In the genomic region with DNA sequence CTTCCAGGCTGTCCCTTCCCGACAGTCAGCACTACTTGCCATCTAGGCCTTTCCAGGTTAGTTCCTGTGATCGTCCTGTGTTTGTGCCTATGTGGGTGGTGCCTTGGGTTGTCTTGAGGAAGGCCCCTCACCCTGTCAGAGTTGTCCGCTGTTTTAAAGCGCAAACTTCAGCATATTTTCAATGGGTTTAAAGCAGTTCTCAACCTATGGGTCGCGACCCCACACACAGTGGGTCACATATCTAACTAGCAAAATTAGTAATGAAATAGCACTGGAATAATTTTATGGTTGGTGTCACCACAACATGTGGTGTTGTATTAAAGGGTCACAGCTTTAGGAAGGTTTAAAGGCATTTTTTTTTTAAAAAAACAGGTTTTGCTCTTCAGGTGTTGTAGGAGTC, we compare ENCODE assay signal across 1 mouse cellular context.
TF ChIP-seq lines count a peak whose summit lies in the region.

No protein-coding gene starts in this region.

TF ChIP-seq in CH12.LX, 34 proteins besides CTCF, POLR2A, EP300 and RAD21:
- TF ChIP-seq MEF2A (IDR thresholded peaks at IDR 0.05; ENCODE audit: borderline replicate concordance, low read depth, low read length) (no peak), CHD2 (IDR thresholded peaks at IDR 0.05; ENCODE audit: low read length) (peak; percentile 52; the same call in 1 of the 2 replicates)
TF ChIP-seq in CH12.LX: peak in this region for 1.
